Mouse (Mus musculus) neutrophil, adult 5-6 weeks (primary cell): ENCODE measurements around the gene Fam53a. TPM values are rescaled to one million over a fixed set of nuclear protein-coding genes. Genes with fewer than 3 reads are reported as not detected.

Source experiments
- ATAC-seq: fragments of 151-379, 151-347 bp; 2 replicates; pipeline ENCODE4 v1.8.0; 2017; ENCODE audit warnings: mild to moderate bottlenecking, moderate TSS enrichment; ENCODE audit not compliant: insufficient number of reproducible peaks, poor library complexity, low FRiP score, severe bottlenecking; ENCODE audit errors: extremely low read depth
- total RNA-seq: library from RNA; stranded (forward); fragments of 200-1000 nt; gene quantifications from 2 replicates; pipeline ENCODE4 v1.2.3, GENCODE M21; 2017

The Fam53a gene
- total RNA-seq, 1 experiment from 2014 or later, result 15.8 TPM

DNA sequence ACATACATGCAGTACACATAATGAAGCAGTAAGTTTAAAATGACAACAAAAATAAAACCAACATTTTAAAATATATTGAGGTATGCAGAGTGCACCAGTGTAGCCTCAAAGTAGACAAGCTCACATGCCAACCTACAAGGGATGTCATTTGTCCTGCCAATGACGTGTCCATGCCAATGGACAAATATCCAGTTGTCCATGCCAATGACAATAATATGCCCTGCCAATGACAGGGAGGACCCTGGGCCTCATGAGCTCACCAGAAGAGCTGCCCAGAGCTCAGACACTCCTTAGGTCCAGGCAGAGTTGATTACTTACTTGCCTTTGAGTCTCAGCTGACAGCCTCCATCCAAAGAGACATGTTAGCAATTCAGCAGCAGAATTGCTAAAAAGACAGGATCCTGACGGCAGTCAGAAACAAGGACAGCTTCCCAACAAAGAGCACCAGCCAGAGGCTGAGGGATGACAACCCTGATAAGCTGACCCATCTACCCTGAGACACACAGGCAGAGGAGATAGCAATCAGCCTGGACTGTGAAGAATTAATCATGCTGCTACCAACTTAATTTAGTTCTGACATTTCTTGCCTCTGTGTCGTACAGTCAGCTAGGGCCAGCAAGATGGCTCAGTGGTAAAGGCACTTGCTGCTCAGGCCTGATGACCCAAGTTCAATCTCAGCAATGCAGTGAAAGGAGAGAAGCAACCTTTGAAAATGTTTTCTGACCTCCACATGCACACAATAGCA lies 8.3 kb upstream of the Fam53a start:
- no peak for ATAC-seq

DNA sequence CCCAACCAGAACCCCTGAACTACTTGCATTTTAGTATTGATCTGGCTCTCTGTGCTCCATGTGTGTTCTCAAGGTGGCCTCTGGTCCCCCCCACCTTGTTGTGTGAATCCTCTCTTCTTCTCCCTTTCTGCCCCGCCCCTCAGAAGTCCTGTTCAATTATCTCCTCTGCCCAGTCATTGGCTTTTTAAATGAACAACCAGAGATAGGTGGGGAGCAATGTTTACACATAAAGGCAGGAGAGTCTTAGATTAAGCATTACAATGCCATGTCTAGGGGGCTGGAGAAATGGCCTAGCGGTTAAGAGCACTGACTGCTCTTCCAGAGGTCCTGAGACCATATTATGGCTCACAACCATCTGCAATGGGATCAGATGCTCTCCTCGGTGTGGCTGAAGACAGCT lies 5.9 kb upstream of the Fam53a start:
- ATAC-seq, result no peak

DNA sequence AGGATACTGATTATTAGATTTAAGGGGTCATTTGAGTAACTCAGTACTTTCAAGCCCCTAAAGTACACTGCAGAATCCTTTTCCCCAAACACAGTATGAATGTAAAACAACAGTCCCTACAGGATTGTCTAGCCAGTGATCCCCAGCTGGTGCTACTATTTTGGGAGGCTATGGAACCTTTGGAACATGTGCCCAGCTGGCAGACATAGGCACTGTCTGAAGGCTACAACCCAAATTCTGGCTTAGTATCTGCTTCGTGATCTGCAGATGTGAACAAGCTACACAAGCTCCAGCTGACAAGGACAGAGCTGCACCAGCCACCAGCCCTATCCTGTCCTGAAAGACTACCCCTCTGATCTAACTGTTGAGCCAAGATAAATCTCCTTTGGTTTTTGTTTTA lies 3.1 kb upstream of the Fam53a start:
- ATAC-seq, result no peak

DNA sequence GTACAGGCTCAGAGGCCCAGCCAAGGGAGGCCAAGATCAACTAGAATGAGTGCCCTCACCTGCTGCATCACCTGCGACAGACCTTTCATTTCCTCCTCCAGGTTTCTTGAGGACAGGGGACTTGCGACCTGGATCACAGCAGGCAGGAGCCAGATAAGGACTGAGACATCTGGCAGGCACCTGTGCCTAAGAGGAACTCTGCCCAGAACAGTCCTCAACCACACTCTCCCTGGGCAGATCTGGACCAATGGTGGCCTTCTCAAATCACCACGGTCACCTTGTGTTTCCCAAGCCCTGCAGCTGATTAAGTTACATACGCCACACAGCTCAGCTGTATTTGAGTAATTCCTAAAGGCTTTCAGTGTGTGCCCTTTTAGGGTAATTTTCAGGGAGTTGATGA lies 1.2 kb upstream of the Fam53a start:
- ATAC-seq, result no peak

DNA sequence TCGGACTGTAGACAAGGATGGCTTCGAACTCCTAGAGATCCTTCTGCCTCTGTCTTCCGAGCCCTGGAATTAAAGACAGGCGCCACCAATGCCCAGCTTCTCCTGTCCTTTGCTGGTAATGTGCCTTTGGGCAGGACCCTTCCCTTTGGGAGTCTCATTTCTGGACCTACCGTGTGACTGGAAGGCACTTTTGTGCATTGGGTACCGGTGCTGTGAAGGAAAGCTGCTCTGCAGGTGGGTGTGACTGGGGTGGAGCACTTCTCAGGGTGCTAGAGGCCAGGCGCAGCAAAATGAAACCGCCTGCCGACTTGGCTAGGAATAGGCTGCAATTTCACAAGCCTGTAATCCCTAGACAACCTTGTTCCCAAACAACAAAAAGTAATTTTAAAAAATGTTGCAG lies 626 bp upstream of the Fam53a start:
- 0 out of 2 replicates have a peak, but pooled peaks have one; percentile 2 for ATAC-seq

DNA sequence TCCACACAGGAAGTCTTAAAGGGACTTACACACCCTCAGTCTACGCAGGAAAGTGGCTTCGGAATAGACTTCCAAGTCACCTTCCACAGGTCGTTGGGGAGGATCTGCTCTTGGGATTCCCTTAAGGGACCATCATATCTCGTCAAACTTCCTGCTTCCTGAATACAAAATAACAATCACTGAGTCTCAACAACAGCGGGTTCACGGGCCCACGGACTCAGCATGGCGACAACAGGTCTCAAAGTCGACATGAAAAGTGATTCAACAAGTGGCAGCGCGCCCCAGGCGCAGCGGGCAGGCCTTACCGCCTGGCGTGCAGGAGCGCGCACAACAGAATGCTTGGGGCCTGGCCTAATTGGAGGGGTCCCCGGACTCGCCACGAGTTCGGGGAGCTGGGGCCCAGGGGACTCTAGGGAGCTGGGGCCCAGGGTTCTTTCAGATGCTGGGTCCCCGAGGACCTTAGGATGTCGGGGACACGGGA lies 575 bp downstream of the Fam53a start:
- no peak for ATAC-seq

DNA sequence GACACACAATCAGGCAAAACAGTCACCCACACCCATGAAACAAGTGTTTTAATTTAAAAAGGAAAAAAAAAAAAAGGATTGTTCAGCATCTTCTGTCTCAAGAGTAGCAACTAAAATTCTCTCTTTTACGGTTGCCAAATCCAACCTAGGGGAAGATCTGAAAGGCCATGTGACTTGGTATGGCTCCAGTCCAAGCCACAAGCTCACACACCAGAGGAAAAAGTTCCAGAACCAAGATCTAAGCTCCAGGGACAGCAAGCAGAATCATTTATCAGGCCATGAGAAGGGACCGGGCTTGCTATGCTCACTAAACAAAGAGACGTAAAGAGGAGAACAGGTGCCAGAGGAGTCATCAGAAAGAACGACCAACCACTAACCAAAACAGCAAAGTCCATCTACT lies 1.5 kb downstream of the Fam53a start:
- no peak for ATAC-seq

DNA sequence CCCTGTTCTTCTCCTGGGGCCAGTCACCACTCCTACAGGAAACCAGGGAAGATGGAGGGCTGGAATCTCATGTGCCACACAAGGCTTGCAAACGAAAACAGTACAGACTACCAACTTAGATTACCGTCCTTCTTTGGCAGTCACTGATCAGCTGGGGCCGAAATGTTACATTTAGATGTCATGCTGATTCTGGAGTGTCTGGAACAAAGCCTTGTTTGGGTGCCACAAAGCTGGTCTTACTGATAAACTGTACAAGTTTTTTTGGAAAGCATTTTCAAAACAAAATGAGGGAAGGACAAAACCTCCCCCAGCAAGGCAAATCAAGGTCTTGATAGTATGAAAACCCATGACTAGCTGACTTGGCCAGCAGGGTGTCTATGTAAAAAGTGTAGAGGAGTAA lies 5.7 kb downstream of the Fam53a start:
- ATAC-seq, result no peak

DNA sequence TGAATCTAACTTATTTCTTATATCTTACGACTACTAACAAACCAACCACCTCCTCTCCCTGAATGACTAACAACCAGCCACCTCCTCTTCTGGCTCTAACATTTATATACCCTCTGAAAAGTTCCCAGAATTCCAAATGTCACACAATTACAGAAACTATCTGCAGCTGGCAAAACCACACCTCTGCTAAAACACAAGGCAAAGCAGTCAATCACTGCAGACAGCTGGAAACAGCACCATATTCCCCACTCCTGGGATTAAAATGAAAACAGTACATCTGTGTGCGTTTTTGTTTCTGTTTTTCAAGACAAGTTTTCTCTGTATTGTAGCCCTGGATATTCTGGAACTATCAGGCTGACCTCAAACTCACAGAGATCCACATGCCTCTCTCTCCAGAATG lies 6.8 kb downstream of the Fam53a start:
- no peak for ATAC-seq

DNA sequence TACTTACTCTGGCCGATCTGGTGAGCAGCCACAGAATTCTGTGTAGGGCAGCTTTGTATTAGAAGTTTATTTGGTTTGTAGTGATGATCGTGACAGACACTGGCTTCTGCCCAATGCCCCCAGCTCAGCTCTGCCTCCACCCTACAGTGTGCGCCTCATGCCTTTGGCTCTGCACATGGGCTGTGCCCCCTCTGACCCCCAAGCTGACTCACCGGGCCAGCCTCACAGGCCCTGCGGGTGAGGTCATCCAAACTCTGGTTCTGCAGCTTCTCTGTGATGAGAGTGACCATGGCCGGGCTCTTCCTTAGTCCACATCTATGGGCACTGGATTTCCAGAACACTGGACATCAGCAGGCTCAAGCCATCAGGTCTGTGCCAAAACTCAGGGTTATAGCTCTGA lies 15.0 kb downstream of the Fam53a start:
- ATAC-seq, result no peak

DNA sequence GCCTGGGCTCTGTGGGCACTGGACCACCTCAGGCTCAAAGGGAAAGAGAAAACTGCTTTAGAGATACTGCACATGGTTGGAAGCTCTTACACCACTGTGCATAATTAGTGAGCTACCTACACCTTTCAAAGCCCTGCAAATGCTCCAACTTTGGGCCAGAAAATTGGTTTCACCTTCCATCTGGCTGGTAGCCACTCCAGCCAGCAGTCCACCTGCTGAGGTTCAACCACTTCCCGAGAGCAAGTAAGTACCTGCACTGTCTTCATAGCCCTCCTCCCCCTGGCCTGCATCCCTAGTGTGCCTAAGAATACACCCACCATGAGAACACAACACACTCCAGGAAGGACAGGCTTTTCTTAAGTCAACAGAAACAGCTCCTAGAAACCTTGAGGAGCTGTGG lies 17.6 kb downstream of the Fam53a start:
- no peak for ATAC-seq

DNA sequence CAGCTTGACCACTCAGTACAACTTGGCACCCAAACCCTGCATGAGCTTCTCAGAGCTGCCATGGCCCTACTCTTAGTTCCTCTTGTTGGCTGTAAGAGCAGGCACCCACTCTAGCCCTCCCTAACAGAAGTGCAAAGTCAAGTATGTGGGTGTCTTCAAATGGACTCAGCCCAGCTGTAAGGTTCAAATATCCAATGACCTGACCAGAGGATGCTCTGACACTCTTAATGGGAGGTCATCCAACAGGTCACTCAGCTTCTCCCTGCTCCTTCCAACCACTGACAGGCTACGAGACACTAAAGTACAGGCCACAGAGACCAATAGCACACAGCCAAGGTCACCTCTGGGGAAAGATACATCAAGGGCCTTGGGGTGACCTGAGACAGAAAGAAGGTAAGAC lies 20.2 kb downstream of the Fam53a start:
- no peak for ATAC-seq

DNA sequence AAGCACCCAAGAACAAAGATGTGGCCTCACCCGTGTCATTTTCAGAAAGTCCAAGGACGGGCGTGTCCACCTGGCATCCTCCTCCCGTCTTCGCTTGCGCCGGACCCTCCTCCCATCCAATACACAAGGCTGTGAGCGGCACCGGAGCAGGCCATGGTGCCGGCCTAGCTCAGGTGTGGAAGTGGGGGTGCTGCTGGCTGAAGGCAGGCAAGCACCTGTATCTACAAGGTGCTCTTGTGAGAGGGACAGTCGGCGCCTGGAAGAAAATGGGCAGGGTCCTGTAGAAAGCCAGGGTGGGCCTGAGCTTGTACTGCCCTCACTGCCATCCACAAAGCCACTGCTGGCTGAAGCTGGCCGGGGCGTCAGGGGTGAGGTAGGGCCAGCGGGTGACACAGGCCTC lies 22.0 kb downstream of the Fam53a start:
- no peak for ATAC-seq

DNA sequence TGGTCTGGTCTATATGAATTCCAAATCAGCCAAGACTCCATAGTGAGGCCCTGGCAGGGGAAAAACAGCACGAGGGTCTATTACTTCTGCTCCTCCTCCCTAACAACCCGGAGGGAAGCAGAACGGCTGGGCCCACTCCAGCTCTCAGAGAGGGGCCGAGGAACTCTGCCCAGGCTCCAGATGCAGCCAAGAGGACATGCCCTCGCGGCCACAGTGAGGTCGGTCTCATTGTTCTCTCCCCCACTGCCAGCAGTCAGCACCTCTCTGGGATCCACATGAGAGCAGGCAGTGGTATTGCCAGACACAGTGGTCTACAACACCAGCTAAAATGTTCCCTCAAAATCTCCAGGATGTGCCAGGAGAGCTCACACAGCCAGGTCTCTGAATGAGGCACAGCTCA lies 22.8 kb downstream of the Fam53a start:
- no peak for ATAC-seq

DNA sequence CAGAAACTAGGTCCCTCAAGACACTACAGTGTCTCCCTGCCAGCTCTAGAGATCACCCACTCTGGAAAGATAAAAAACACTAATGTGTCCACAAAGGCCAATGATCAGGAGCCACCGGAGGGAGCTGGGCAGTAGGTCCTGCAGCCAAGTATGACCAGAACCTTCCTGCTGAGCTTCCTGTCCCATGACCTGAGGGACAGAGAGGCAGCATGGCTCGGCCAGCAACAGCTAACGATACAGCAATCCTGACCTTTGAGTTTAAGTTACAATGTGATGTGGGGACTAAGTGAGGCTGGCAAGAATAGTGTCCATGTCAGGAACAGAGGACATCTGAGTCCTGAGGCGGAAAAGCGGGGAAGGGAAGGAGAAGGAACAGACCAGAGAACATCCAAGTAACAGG lies 24.1 kb downstream of the Fam53a start:
- no peak for ATAC-seq

DNA sequence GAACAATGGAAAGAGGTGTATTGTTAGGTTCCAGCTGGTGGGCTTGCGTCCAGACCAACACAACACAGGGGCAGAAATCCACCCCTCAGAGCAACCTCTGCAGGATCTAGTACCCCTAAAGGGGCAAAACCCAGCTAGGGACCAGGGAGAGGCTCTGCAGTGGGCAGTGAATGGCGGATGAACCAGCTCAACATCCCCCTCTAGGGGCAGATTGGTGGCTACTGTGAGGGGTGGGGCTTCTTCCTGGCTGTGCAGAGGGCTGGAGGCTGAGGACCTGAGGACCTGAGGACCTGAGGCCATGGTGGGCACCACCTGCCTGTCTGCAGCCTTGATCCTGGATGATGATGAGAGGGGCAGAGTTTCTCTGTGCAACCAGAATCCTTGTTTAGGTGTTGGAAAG lies 35.8 kb downstream of the Fam53a start:
- no peak for ATAC-seq

DNA sequence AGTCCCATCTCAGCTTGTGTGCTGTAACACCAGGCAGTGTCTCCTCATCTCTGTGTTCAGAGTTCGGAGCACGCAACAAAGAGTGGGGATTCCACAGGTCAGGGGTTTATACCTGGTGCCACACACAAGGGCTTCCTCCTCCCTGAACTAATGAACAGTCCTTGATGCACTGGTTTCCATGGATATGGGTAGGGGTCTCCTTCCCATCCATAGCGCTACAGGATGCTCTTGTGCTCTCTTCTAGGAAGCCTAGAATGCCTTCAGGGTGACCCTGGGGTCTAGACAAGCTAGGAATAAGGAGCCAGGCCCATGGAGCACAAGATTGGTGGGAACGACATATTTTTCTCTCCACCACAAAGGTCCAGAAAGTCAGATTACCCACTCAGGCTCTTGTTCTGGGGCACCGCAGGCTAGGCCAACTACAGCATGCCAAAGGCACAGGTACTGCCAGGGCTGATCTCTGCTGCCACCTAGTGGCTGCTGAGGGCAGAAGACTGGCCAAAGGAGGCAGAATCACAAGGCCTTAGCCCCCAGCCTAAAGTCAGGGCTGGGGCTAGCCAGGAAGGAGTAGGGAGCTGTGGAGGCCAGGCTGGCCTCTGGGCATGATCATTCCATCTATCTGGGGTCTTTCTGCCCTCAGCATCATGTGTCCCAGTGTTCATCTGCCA lies 40.1 kb downstream of the Fam53a start:
- ATAC-seq, result peak; percentile 53; the same call in 1 of the 2 replicates

DNA sequence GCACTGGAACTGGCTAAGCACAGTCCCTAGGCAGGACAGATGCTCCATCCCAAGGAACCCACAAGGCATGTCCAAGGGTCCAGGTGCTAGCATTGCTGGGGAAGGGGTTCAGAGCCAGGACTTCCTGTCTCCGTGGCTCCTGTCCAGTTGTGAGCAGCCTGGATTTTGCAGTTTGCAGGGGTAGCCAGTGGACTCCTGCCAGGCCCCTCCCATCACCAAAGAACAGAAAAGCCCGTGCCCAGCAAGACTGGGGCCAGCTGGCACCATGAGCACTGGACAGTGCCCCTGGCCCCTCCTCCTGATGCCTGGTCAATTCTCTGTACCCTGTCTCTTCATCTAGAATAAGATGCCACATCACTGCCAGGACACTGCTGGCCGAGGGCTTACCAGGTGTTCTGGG lies 41.4 kb downstream of the Fam53a start:
- no peak for ATAC-seq

DNA sequence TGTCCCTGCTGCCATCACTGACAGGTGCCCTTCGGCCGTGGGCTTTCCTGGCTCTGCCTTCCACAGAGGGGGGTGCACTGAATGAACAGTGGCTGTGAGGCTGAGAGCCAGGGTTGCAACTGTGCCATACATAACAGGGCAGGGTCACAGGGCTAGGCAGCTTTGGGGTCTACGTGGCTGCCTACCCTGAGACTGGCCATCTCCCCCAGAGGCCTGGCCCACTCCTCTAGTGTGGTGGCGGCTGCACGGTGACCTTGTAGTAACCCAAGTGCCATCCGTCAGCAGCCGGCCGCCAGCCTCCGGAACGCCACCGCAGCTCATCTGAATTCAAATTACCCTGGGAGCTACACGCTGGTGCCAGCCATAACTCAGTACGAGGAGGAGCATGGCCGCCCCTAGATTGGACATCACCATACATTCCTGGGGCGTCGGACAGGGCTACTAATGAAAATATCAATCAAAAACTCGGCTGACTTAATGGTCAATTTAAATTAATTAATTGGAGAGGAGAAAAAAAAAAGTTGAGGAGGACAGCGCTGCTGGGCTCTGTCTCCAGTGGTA lies 41.9 kb downstream of the Fam53a start:
- no peak for ATAC-seq

DNA sequence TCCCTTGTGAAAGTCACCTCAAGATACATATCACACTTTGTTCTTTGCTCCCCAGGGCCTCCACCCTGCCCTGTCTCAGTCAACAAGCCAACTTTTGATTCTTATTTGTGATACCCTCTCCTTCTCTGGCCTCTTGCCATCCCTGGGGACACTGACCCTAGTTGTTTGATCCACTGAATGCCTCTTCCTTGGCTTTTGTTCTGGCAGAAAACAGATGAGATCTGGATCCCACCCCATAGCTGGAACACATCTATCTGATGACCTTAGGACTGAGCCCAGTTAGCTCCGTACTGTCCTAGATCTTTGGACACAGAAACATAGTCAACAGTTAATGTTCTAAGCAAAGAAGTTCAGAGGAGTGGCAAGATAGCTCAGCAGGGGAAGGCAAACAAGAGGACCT lies 49.1 kb downstream of the Fam53a start:
- ATAC-seq, result no peak
